Mouse (Mus musculus) kidney, embryonic 14.5 days (tissue): ENCODE data around the gene Cdca7l. TPM values are rescaled to one million over a fixed set of nuclear protein-coding genes. Genes with fewer than 3 reads are reported as not detected.

ENCODE experiments used
- ATAC-seq: fragments of 200-750 bp; cut with Nextera tagmentation; 2 replicates; pipeline ENCODE4 v1.8.0; 2017; ENCODE audit warnings: moderate number of reproducible peaks, mild to moderate bottlenecking, moderate TSS enrichment, moderate library complexity; ENCODE audit not compliant: low FRiP score, low TSS enrichment
- H3K27ac ChIP-seq: fragments of 300-500 bp; sonication (generic); 2 replicates; pipeline ENCODE4 v1.5.1; 2014; ENCODE audit warnings: low read depth, mild to moderate bottlenecking, low read length, moderate library complexity, mixed read lengths
- H3K27me3 ChIP-seq: fragments of 300-500 bp; sonication (generic); 2 replicates; pipeline ENCODE4 v1.6.1; 2014; ENCODE audit warnings: mild to moderate bottlenecking, low read length; ENCODE audit not compliant: control insufficient read depth, insufficient read depth
- H3K36me3 ChIP-seq: fragments of 300-500 bp; sonication (generic); 2 replicates; pipeline ENCODE4 v1.6.1; 2014; ENCODE audit warnings: low read length, mixed read lengths; ENCODE audit not compliant: control insufficient read depth, insufficient read depth
- H3K4me1 ChIP-seq: fragments of 300-500 bp; sonication (generic); 2 replicates; pipeline ENCODE4 v1.6.1; 2014; ENCODE audit warnings: low read length, mixed read lengths; ENCODE audit not compliant: control insufficient read depth, insufficient read depth
- H3K4me2 ChIP-seq: fragments of 300-500 bp; sonication (generic); replicated peaks from 2 replicates; pipeline ENCODE4 v1.6.1; 2014; ENCODE audit warnings: low read depth, mild to moderate bottlenecking, low read length
- H3K4me3 ChIP-seq: fragments of 300-500 bp; sonication (generic); 2 replicates; pipeline ENCODE4 v1.5.1; 2014; ENCODE audit warnings: mild to moderate bottlenecking, low read length
- H3K9ac ChIP-seq: fragments of 300-500 bp; sonication (generic); 2 replicates; pipeline ENCODE4 v1.6.1; 2014; ENCODE audit warnings: low read depth, mild to moderate bottlenecking, low read length, moderate library complexity
- H3K9me3 ChIP-seq: fragments of 300-500 bp; sonication (generic); 2 replicates; pipeline ENCODE4 v1.6.1; 2016; ENCODE audit warnings: low read length; ENCODE audit not compliant: control insufficient read depth
- WGBS: fragments of 180-500 bp; shearing (Covaris S2); extraction: QIAGEN DNeasy Blood & Tissue Kit; methylation state at CpG from one replicate; pipeline ENCODE4 v1.1.7; 2014; 5-methylcytosine and 5-hydroxymethylcytosine counted together
- polyA plus RNA-seq: library from polyadenylated mRNA; unstranded; fragments of >200 nt; fragmentation: Nextera tagmentation; extraction: Ambion mirVana; gene quantifications from 2 replicates; pipeline ENCODE4 v1.2.1, GENCODE M21; 2014

Cdca7l gene
- polyA plus RNA-seq, 1 experiment from 2014 or later = 69.9 TPM

GRCm38 (mm10) chr12:117805576-117805975 lies 1.5 kb downstream of the Cdca7l start:
- Histone ChIP-seq H3K9me3 (no peaks in the 10 kb centered on the region), H3K27ac (no peak overlapping the region), H3K4me3 (no peak overlapping the region), H3K27me3 (peaks cover 12% of the 10 kb centered on the region; the same call in 1 of the 2 replicates), H3K4me2 (no peak overlapping the region), H3K9ac (no peak overlapping the region), H3K4me1 (peaks cover 4% of the 10 kb centered on the region), H3K36me3 (no peaks in the 10 kb centered on the region)
- WGBS = 87% methylated on average over 4 of the region's 4 CpGs
- no peak for ATAC-seq

- Histone ChIP-seq H3K36me3 (no peaks in the 10 kb centered on the region), H3K27ac (no peak overlapping the region), H3K9ac (no peak overlapping the region), H3K27me3 (peaks cover 12% of the 10 kb centered on the region; the same call in 1 of the 2 replicates), H3K4me3 (no peak overlapping the region), H3K4me2 (no peak overlapping the region), H3K4me1 (peaks cover 4% of the 10 kb centered on the region), H3K9me3 (no peaks in the 10 kb centered on the region)
- ATAC-seq = no peak
- WGBS = 42% methylated on average over 12 of the region's 12 CpGs
Measured at GRCm38 (mm10) chr12:117806007-117806451, 1.9 kb downstream of the Cdca7l start.

- H3K27ac ChIP-seq = no peak overlapping the region
- H3K9me3 ChIP-seq = no peaks in the 10 kb centered on the region
- no peak overlapping the region for H3K4me2 ChIP-seq
- H3K4me3 ChIP-seq = no peak overlapping the region
- H3K36me3 ChIP-seq = no peaks in the 10 kb centered on the region
- 79% methylated on average over 4 of the region's 4 CpGs for WGBS
- no peak for ATAC-seq
- peaks cover 4% of the 10 kb centered on the region for H3K4me1 ChIP-seq
- H3K9ac ChIP-seq = no peak overlapping the region
- H3K27me3 ChIP-seq = peaks cover 12% of the 10 kb centered on the region; the same call in 1 of the 2 replicates
Measured at GRCm38 (mm10) chr12:117806470-117806869, 2.4 kb downstream of the Cdca7l start.

GRCm38 (mm10) chr12:117807637-117808036 lies 3.5 kb downstream of the Cdca7l start:
- Histone ChIP-seq H3K27ac (no peak overlapping the region), H3K4me3 (no peak overlapping the region), H3K36me3 (no peaks in the 10 kb centered on the region), H3K27me3 (peaks cover 12% of the 10 kb centered on the region; the same call in 1 of the 2 replicates), H3K4me2 (no peak overlapping the region; the same call in 1 of the 2 replicates), H3K4me1 (peaks cover 4% of the 10 kb centered on the region), H3K9me3 (no peaks in the 10 kb centered on the region), H3K9ac (no peak overlapping the region)
- ATAC-seq = no peak
- WGBS = 26% methylated on average over 8 of the region's 12 CpGs

GRCm38 (mm10) chr12:117808355-117809326 lies 4.6 kb downstream of the Cdca7l start:
- 29% methylated on average over 17 of the region's 17 CpGs for WGBS
- H3K9me3 ChIP-seq = no peaks in the 10 kb centered on the region
- 0 out of 2 replicates have a peak, but pooled peaks have one; percentile 8 for ATAC-seq
- H3K9ac ChIP-seq = no peak overlapping the region
- peaks cover 12% of the 10 kb centered on the region; the same call in 1 of the 2 replicates for H3K27me3 ChIP-seq
- H3K36me3 ChIP-seq = no peaks in the 10 kb centered on the region
- no peak overlapping the region for H3K4me3 ChIP-seq
- H3K4me1 ChIP-seq = peaks cover 4% of the 10 kb centered on the region
- no peak overlapping the region; the same call in 1 of the 2 replicates for H3K4me2 ChIP-seq
- H3K27ac ChIP-seq = no peak overlapping the region

GRCm38 (mm10) chr12:117809327-117810017 lies 5.4 kb downstream of the Cdca7l start:
- Histone ChIP-seq H3K27me3 (peaks cover 12% of the 10 kb centered on the region; the same call in 1 of the 2 replicates), H3K4me1 (peaks cover 4% of the 10 kb centered on the region), H3K36me3 (no peaks in the 10 kb centered on the region), H3K9ac (no peak overlapping the region), H3K27ac (no peak overlapping the region), H3K4me2 (no peak overlapping the region), H3K9me3 (no peaks in the 10 kb centered on the region), H3K4me3 (no peak overlapping the region)
- 51% methylated on average over 10 of the region's 10 CpGs for WGBS
- no peak for ATAC-seq

- Histone ChIP-seq H3K27ac (no peak overlapping the region), H3K36me3 (no peaks in the 10 kb centered on the region), H3K4me1 (peaks cover 4% of the 10 kb centered on the region), H3K9ac (no peak overlapping the region), H3K4me2 (no peak overlapping the region), H3K27me3 (peaks cover 11% of the 10 kb centered on the region; the same call in 1 of the 2 replicates), H3K4me3 (no peak overlapping the region), H3K9me3 (no peaks in the 10 kb centered on the region)
- WGBS = 43% methylated on average over 11 of the region's 11 CpGs
- ATAC-seq = no peak
Measured at GRCm38 (mm10) chr12:117810074-117810473, 6.0 kb downstream of the Cdca7l start.

GRCm38 (mm10) chr12:117820138-117820858 lies 16.2 kb downstream of the Cdca7l start:
- no peaks in the 10 kb centered on the region for H3K9me3 ChIP-seq
- peak; percentile 74 for ATAC-seq
- H3K4me2 ChIP-seq = no peak overlapping the region
- no peak overlapping the region for H3K4me3 ChIP-seq
- no peaks in the 10 kb centered on the region for H3K27me3 ChIP-seq
- no peak overlapping the region for H3K9ac ChIP-seq
- H3K4me1 ChIP-seq = no peaks in the 10 kb centered on the region
- H3K36me3 ChIP-seq = no peaks in the 10 kb centered on the region
- WGBS = 54% methylated on average over 4 of the region's 4 CpGs
- H3K27ac ChIP-seq = no peak overlapping the region
